Mouse (Mus musculus) MN1 (cell line): ENCODE results near the gene Cdc42se1.
A peak's percentile ranks its signal among the peaks of the same experiment; 100 is the strongest.
"Not testable (repeated sequence)": the region's sequence is repeated elsewhere in the genome, so short reads cannot be mapped to it uniquely, and the experiment has no call there.

Experiments used
- DNase-seq: peaks from one replicate; pipeline ENCODE4 v3.0.0-alpha.2; 2016; ENCODE audit warnings: low spot score

Cdc42se1 gene

DNA sequence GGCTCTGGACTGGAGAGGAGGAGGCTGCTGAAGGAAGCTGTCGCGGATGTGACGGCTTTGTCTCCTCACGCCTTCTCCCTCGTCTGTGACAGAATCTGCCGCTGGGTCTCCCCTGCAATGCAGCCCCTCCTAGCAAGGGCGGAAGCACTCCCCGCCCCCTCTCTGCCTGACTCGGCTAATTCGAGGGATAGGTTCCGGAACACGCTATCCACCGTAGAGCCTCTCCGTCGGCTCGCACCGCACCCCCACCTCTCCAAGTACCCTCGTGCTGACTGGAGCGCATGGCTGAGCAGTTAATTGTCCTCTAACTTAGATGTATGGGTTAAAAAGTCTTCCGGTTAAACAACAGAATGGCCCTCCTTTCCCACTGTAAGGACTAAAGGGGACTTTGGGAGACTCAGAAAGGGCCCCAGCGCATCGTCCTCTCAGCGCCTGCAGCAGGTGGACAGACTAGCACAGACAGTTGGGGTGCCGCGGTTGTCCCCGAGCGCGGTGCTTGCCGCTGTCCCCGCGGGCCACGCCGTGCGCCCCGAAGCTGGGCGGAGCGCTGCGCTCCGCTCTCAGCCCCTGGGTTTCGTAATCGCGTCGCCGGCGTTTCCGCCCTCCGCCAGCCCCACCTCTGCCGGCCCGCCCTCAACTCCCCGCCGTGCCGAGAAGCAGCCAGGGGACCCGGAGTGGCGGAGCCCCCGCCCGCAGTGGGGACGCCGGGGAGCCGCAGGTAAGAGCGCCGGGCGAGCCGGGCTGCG is at the start of gene Cdc42se1:
Gene Cdc42se1, plus strand, starts transcription at position 585 of the 746 bp plus-strand sequence.
- DNase-seq, result peak; percentile 87

DNA sequence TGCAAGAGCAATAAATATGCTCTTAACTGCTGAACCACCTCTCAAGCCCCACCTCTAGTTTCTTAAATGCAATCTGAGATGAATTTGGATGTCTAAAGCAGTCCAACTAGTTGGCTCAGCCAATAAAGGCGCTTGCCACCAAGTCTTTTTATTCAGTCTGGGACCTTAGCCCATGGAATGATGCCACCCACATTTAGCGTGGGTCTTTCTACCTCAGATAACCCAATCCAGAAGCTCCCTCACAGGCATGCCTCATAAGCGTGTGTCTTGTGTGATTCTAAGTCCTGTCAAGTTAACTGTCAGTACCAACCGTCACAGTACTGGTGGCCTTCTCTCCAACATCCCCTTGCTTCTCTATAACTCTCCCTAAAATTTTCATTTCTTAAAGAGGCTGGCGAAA is 49.6 kb upstream of the Cdc42se1 start:
- DNase-seq, result no peak

DNA sequence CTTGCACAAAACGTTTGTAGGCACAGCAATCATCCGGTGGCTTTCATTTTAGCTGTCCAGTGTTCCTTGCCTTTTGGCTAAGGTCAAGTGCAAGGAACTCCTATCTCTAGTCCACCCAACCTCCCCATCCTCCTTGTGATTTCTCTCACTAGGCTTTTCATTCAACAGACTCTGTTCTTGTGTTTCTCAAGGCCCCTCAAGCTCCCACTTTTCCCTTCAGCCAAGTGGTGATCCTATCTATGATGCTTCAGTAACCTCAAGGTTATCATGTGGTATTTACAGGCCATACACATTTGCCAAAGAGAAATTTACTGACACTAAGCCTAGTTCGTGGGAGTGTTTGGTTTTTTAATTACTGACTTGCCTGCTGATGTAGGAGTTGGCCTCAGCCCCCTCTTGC is 48.6 kb upstream of the Cdc42se1 start:
- DNase-seq, result no peak

DNA sequence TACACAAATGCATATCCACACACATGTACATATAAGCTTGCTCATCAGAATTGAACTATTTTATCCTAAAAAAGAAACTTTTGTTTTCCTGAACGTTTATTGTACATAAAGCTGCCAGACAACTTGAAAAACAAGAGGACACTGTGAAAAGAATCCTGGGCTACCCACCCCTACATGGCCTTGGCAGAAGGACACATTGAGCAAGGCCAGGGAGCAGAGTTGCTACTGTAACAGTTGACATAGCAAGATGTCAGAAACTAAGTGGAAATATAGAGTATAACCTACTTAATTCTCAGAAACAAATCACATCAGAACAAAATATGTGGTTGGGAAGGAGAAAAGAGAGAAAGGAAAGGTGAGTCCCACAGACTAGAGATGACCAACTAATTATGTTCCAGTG is 46.7 kb upstream of the Cdc42se1 start:
- no peak for DNase-seq

DNA sequence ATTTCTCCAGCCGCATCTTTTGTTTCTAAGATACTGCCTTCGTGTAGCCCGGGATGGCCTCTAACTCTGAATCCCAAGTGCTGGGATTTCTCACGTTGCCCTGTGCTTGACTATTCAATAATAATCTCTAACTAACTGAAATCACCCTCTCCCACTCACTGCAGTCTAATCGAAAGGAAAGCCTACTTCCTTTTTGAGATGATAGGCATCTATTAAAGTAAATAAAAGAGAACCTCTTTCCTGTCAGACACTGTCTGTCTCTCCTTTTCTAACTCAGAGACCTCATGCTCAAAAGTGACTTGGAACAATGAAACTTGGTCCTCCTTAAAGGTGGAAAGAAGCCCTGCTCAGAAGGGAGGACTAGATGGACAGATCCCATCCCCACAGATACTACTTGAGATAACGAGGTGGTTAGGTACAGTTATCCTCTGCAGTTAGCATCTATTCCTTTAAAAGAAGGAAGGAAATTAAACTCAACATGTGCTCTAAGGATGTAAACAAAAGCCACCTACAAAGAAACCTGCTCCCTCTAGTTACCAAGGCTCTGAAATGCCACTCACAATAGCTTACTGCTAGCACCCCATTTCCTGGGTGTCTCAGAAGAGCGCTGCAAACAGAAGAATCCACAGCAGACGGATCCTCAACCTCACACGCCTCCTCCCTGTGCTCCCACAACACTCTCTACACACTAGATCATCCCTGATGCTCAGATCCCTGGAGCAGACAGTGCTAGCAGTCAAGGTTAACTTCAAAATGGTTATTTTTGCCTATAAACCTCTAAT is 43.5 kb upstream of the Cdc42se1 start:
- DNase-seq, result no peak

DNA sequence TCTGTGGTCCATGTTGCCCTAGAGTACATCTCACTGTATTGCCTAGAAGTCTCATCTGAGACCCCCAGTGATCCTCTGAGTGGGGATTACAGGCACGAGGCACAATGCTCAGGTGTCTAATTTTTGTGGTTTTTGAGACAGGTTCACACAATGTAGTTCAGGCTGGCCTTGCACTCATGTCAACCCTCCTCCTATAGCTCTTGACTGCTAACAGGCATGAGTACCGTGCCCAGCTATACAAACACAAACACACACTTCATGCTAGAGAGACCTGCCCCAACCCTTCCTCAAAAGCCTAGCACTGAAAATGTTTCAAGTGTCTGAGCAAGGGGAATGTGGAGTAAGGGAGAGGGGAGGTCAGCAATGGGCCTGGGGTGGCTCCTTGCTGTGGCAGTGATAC is 42.4 kb upstream of the Cdc42se1 start:
- DNase-seq, result no peak

DNA sequence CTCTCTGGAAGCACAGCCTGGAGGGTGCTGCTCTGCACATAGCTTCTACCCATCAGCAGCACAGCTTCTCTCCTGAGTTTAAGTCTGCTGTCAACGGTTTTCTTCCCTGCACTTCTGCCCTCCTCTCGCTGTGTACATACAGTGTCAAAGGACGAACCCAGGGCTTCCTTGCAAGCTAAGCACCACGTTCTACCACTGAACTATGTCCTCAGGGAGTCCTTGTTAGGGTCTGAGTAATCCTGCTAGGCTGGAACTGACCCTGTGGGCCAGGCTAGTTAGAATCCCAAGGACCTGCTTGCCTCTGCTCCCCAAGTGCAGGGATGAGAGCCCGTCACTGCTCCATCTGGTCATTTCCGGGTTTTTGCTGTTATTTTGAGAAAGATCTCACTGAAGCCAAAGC is 41.6 kb upstream of the Cdc42se1 start:
- no peak for DNase-seq

DNA sequence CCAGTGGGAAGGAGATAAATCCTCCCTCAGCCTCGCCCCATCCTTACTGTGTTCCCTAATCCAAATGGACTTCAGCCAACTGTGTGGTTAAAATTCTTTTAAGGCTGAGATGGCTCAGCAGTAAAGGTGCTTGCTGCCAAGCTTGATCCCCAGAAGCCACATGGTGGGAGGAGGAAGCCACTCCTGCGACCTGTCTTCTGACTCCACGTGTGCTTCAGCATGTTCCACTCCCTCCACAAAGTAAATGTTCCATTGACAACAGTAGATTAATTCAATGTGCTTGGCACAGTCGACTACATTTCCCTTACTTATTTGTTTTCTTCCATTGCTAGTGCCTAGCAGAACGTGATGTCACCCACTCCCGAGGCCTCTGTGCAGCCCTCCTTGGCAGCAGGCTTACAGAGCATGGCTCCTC is 33.8 kb upstream of the Cdc42se1 start:
- DNase-seq, result no peak

DNA sequence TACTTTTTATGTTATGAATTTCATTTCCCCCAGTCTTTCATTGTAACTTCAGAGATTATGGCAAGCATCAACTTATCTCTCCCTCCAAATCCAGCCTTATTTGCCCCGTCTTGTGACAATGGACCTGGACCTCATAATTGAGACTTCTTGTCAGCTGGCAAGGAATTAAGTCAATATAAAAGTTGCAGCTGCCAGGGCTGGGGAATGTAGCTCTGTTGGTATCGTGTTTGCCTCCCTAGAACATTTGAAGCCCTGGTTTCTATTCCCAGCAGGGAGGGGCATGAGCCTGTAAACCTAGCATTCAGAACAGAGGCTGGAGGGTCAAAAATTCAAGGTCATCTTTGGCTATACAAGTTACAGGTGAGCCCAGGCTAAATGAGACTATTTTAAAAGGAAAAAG is 32.8 kb upstream of the Cdc42se1 start:
- no peak for DNase-seq

DNA sequence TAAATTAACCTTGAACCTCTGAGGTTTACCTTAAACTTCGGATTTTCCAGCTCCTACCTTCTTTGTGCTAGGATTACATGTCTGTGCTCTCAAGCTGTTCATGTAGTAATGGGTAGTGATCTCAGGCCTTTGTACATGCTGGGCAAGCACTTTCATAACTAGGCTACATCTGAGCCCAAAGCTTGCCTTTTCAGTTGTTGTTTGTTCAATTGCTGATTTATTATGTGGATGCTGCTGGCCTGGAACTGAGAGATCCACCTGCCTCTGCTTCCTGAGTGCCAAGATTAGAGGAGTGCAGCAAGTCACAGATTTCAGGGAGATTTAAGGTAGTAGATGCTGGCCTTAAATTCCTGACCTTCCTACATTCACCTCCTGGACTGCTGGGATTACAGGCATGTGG is 29.4 kb upstream of the Cdc42se1 start:
- no peak for DNase-seq

DNA sequence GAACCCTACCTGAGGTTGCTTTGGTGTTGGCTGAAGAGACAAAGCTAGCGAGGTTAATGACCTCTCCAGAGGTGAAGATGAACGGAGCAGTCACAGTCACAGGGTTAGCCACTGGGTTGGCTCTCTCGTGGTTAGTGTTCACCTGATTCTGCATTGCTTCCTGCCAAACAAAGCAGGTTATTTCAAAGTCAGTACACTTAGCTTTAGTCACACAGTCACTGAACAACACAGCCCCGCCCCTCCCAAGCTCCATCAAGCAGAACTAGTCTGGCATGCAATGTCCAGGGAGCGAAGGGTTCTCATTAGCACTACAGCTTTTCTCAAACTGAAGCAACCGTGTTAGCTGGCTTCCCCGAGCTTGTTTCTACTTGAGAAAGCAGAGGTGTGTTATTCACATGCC is 28.4 kb upstream of the Cdc42se1 start:
- no peak for DNase-seq

DNA sequence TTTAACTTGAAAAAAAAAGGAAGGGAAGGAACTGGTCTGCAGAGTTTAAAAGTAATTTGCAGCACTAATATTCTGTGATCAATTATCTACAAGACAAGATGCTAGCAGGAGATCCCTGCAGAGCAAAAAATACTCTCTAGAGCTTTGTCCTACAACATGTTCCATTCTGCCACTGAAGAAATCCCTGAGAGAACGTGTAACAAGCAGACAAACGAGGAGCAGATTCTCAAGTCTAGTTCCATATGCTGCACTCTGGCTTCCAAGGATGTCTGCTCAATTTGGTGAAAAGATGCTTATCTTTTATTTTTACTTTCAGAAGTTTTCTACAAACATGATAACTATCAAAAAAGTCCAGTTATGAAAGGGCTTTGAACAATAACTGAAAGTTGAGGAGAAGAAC is 28.0 kb upstream of the Cdc42se1 start:
- DNase-seq, result no peak

DNA sequence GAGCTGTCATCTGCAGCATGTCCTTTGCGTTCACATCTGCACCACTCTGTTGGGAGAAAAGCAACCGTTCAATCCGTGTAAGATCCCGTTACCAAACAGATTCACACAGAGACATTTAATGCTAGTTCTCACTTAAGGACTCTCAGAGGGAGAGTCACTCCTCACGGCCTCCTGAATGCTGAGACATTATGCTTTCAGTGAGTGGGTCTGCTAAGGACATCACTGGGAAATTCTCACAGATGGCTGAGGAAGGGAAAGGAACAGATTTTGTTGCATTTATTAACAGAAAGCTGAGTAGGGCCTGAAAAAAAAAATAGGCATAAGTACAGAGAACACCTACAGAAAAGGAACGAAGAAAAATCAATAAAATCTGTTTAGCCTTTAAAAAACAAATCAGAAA is 24.7 kb upstream of the Cdc42se1 start:
- DNase-seq, result no peak

DNA sequence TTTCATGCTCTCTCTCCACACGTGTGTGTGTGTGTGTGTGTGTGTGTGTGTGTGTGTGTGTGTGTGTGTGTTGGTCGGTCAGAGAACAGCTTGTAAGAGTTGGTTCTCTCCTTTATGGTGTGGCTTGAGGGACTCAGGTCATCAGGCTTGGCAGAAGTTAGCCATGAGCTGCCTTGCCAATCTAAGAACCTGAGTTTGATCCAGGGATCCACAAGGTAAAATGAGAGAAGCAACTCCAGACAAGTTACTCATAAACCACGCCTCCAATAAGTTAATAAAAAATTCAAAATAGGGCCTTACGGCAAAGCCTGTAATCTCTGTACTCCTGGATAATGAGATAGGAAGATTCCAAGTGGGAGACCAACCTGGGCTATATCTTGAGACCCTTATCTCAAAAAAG is 20.2 kb upstream of the Cdc42se1 start:
- DNase-seq, result no peak

DNA sequence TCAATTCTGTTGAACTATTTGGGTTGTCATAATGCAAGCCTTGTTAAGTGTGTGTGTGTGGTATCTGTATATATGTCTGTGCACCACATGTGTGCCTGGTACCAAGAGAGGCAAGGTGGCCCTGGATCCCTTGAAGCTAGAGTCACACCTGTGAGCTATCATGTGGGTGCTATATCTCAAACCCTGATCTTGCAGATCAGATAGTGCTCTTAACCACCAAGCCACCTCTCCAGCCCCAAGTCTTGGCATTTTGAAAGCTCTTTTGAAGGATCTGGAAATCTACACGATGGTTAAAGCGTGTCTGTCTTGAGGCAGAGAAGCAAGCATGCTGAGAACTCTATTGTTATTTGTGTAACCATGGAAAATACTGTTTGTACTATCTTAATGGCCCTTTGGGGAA is 17.9 kb upstream of the Cdc42se1 start:
- DNase-seq, result no peak

DNA sequence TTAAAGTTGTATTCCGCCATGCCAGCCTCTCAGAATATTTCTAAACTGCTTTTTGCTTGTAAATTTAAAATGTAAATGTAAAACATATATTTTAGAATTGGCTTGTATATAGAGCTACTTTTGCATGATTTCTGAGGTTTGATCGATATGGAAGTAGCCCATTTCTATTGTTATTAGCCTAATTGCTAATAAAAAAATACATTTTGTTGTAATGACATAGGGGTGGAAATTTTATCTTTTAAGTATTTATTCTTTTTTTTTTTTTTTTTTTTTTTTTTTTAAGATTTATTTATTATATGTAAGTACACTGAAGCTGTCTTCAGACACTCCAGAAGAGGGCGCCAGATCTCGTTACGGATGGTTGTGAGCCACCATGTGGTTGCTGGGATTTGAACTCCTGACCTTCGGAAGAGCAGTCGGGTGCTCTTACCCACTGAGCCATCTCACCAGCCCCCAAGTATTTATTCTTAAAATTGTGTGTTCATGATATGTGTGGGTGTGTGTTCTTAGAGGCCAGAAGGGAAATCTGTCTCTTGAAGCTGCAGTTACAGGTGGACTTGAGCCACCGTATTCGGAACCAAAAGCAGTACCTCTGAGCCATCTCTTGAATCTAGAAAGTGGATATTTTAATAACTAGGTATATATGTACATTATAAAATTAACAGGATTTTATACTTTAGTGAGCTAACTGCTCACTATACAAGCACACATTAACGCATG is 15.5 kb upstream of the Cdc42se1 start:
- DNase-seq, result not testable (repeated sequence)

DNA sequence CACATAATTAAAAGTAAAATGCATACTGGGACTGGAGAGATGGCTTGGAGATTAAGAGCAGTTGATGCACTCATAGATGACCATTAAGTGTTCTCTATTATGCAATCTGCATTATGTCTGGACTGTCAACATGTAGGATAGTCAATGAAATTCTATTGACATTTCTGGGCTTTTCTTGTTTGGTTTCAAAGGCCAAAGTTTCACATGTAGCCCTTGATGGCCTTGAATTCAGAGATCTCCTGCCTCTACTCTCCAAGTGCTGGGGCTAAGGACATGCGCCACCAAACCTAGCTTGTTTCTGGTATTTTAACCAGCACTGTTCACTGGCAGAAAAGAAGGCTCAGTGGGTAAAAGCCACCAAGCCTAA is 14.9 kb upstream of the Cdc42se1 start:
- DNase-seq, result no peak

DNA sequence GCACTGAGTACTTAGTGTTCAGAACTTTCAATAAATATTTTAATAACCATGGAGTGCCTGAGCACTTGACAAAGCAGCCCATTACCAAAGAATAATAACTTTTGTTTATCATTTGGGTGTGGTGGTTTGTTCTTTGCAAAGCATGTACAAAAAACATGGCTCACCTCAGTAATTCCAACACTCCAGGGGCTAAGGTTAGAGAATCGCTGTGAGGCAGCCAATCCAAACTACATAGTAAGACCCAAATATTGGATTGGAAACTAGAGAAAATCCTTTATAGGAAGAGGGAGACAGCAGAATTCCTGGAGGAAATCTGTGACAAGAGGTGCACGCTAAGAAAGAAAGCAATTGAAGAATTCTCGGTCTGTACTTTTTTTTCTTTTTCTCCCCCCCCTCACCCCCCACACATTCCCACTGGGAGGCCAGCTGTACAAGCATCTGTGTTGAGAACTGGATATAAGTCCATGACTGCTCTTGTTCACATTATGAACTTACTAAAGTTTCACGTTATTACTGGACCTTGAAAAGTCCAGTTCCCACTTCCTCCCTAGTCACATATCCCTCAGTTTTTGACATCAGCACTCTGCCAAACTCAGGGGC is 11.8 kb upstream of the Cdc42se1 start:
- no peak for DNase-seq

DNA sequence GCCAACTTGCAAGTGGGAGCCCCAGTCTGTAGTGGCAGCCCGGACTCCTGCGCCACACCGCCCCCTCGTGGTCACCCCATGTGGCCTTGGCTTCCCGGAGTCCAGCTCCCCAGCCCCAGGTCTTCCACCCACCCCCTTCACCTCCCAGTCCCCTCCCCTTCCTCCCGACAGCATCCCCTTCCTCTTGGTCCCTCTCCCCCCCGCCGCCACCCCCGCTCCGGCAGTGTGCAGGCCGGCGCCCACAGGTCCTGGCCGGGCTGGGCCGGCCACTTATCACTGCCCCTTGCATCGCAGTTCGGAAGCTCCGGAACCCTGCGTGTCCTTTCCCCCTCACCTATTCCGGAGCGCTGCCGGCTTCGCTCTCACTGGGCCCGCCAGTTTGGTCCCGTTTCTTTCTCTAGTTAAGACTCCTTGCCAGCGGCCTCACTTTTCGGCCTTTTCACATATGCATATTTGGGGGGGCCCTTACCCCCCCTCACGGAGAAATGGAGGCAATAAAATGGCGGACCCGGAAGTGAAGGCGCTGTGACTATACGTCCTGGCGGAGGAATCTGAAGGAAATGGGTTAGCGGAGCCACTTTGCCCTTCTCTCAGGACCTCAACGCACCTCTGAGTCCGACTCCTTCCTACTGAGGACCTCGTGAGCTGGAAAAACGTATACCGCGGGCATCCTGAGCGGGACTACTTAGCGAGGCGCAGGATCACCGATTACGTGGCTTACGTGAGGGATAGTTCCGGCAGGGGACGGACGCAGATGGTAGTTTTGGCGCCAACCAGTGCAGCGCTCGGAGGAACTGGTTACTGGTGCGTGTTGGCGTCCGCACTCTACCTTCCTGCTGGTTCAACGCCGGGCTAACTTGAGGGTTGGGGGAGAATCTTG is 11.0 kb upstream of the Cdc42se1 start, which contains the start of gene Gabpb2:
Gene Gabpb2, minus strand, starts transcription at position 662 of the 880 bp plus-strand sequence.
- peak; percentile 93 for DNase-seq

DNA sequence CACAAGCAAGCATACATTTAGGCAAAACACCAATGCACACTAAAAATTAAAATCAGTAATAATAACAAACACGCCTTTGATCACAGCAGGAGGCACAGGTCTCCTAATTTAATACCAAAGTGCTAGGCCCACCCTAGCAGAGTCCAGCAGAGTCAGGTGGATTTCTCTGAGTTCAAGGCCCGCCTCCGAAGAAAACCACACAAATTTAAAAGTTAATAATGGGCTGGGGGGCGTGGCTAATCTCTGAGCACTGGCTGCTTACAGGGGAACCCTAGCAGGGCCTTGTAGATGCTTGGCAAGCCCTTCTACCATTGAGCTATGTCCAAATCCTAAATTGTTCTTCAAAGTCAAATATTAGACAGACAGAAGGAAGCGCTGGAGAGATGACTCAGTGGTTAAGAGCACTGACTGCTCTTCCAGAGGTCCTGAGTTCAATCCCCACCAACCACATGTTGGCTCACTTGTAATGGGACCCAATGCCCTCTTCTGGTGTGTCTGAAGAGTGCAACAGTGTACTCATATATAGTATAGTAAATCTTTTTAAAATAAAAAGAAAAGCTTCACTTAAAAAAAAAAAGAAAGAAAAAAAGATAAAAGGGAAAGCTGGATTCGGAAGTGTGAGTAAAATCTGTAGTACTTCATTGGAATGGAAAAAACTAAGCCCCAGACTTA is 9.9 kb upstream of the Cdc42se1 start:
- DNase-seq, result peak; percentile 32

DNA sequence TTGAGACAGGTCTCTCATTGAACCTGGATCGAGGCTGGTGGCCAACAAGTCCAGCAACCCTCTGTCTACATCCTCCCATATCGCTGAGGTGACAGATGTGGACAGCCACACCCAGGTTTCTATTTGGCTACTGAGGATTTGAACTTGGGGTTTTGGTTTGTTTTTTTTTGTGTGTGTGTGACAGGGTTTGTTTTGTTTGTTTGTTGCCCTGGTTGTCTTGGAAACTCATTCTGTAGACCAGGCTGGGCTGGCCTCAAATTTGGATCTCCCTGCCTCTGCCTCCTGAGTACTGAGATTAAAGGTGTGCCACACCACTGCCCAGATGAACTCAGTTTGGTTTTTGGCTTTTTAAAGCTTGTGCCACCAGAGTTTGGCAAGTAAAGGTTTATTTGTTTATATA is 5.5 kb upstream of the Cdc42se1 start:
- DNase-seq, result no peak
